Mouse (Mus musculus) CH12.LX (cell line): ENCODE measurements at regions not wholly inside any gene's neighbourhood (a gene's known extent, or its start where the extent isn't known, plus 50 kb on each side); places are given as distances from the start of the nearest gene placed in this dataset.

Source experiments
- CTCF ChIP-seq, 2 experiments: IDR thresholded peaks in 1 of 2; conservative IDR thresholded peaks in 1 of 2; 2 replicates each; pipeline ENCODE4 v1.5.1; 2011 to 2012; ENCODE audit warnings: low read depth in 2 of 2, low read length in 2 of 2, improper control_type of control experiment in 1 of 2, inconsistent platforms in 1 of 2, mild to moderate bottlenecking in 1 of 2, moderate library complexity in 1 of 2
- ETS1 ChIP-seq: conservative IDR thresholded peaks from 2 replicates; pipeline ENCODE4 v1.6.1; 2012; ENCODE audit warnings: low read depth, mild to moderate bottlenecking, inconsistent platforms, low read length, improper control_type of control experiment, moderate library complexity
- GABPA ChIP-seq: IDR thresholded peaks from 2 replicates; pipeline ENCODE4 v1.6.1; 2012; ENCODE audit warnings: low read depth, low read length, improper control_type of control experiment, inconsistent platforms; ENCODE audit not compliant: insufficient replicate concordance
- HCFC1 ChIP-seq: IDR thresholded peaks from 2 replicates; pipeline ENCODE4 v1.6.1; 2012; ENCODE audit warnings: low read depth, mild to moderate bottlenecking, inconsistent platforms, low read length, improper control_type of control experiment
- JUN ChIP-seq: IDR thresholded peaks from 2 replicates; pipeline ENCODE4 v1.6.1; 2011; ENCODE audit warnings: low read depth, mild to moderate bottlenecking, low read length, improper control_type of control experiment, moderate library complexity; ENCODE audit not compliant: insufficient read depth
- MAFK ChIP-seq: IDR thresholded peaks from 2 replicates; pipeline ENCODE4 v1.6.1; 2011; ENCODE audit warnings: low read length, improper control_type of control experiment; ENCODE audit not compliant: insufficient replicate concordance
- MXI1 ChIP-seq: IDR thresholded peaks from 2 replicates; pipeline ENCODE4 v1.6.1; 2011; ENCODE audit warnings: mild to moderate bottlenecking, low read depth, low read length, improper control_type of control experiment
- MYC ChIP-seq: IDR thresholded peaks from 2 replicates; pipeline ENCODE4 v1.6.1; 2011; ENCODE audit warnings: low read depth, mild to moderate bottlenecking, improper control_type of control experiment, low read length
- POLR2A ChIP-seq: IDR thresholded peaks from 2 replicates; pipeline ENCODE4 v1.6.1; 2011; ENCODE audit warnings: low read depth, mild to moderate bottlenecking, improper control_type of control experiment, low read length
- TCF12 ChIP-seq: IDR thresholded peaks from 2 replicates; pipeline ENCODE4 v1.6.1; 2014; ENCODE audit warnings: low read depth, mild to moderate bottlenecking, inconsistent platforms, low read length, improper control_type of control experiment
- USF1 ChIP-seq: IDR thresholded peaks from 2 replicates; pipeline ENCODE4 v1.6.1; 2014; ENCODE audit warnings: low read depth, mild to moderate bottlenecking, inconsistent platforms, low read length, improper control_type of control experiment

GRCm38 (mm10) chr1:183595306-183595705 lies 177.3 kb downstream of the Hhipl2 start:
- no peak for TF ChIP-seq ETS1
- TF ChIP-seq TCF12 = no peak
- no peak for TF ChIP-seq JUN
- no peak for TF ChIP-seq GABPA
- TF ChIP-seq MXI1 = no peak
- no peak for TF ChIP-seq CTCF (conservative IDR thresholded peaks at IDR 0.05 in 1 of 2, IDR thresholded peaks at IDR 0.05 in 1 of 2; ENCODE audit: low read depth in 2 of 2, low read length in 2 of 2)
- no peak for TF ChIP-seq MYC
- TF ChIP-seq MAFK = no peak
- no peak for TF ChIP-seq HCFC1
- TF ChIP-seq POLR2A = no peak
- TF ChIP-seq USF1 = no peak
